Mouse (Mus musculus) lung, adult 2 months (tissue): ENCODE measurements around the gene Ppa1. TPM values are rescaled to one million over a fixed set of nuclear protein-coding genes. Genes with fewer than 3 reads are reported as not detected.
"Not testable (repeated sequence)": the region's sequence is repeated elsewhere in the genome, so short reads cannot be mapped to it uniquely, and the experiment has no call there.

Experiments
- DNase-seq: peaks from one replicate; pipeline ENCODE4 v3.0.0; 2022
- H3K4me1 ChIP-seq: fragments of 200-500 bp; 2 replicates; pipeline ENCODE4 v1.6.1; 2011; ENCODE audit warnings: low read length; ENCODE audit not compliant: control insufficient read depth, insufficient read depth
- H3K4me3 ChIP-seq: fragments of 200-500 bp; replicated peaks from 2 replicates; pipeline ENCODE3; 2011; ENCODE audit warnings: low read depth, mild to moderate bottlenecking, control low read depth, low read length; ENCODE audit errors: extremely low read depth
- CTCF ChIP-seq: fragments of 200-500 bp; IDR thresholded peaks from 2 replicates; pipeline ENCODE4 v1.5.1; 2011; ENCODE audit warnings: mild to moderate bottlenecking, low read length, control low read depth; ENCODE audit not compliant: insufficient read depth
- POLR2A ChIP-seq: fragments of 200-500 bp; IDR thresholded peaks from 2 replicates; pipeline ENCODE4 v1.6.1; 2011; ENCODE audit warnings: low read depth, mild to moderate bottlenecking, control low read depth, low read length, borderline replicate concordance; ENCODE audit errors: extremely low read depth
- WGBS: fragments of 180-500 bp; shearing (Covaris S2); methylation state at CpG from one replicate; pipeline ENCODE4 v1.1.7; 2018; 5-methylcytosine and 5-hydroxymethylcytosine counted together
- polyA plus RNA-seq: library from polyadenylated mRNA; depleted of rRNA; stranded (reverse); fragments of >200 nt; gene quantifications from 2 replicates; pipeline ENCODE4 v1.2.3, GENCODE M21; 2012; rRNA removed

Ppa1 gene
- 12.0 and 12.8 TPM in 2 replicates for polyA plus RNA-seq

DNA sequence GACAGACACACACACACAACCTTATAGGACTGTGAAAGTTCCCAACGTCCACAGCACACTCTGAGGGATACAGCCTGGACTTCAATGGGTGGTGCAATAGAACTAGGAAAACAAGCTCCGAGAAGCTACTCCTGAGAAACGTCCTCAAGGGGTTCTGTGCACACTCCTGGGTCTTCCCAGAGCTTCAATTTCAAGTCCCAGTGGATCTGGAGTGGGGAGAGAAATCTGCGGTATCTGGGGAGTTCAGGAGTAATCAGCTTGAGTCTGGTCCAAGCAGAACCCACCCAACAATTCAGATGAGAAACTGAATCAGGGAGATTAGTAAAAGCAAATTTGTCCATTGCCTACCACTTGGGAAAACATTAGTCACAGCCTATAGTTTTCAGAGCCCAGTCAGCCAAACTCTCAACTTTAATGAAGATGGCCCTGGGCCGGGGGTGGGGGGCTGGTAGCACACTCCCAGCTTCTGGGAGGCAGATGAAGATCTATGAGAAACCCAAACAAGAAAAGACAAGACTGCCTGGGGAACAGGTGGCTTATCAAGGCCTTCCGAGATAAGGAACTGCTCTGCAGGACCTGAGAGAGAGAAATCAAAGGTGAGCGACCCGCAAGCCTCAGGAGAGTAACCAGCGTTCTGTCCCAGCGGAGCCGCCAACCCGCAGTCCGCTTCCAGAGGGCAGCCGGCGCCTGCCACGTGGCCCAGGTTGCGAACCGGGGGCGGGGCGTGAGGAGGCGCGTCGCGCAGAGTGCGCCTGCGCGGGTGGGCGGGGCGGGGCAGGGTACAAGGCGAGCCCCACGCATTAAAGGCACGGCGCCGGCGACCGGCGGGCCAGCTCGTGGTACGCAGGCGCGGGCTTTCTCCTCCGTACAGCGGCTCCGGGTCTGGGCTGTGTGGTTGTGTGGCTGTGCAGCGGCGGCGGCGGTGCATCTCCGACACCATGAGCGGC lies at the start of gene Ppa1:
Gene Ppa1 (plus strand): TSS at position 763 of the 947 bp plus-strand sequence.
- TF ChIP-seq POLR2A = peak; percentile 41; the same call in 1 of the 2 replicates
- no peak for TF ChIP-seq CTCF
- Histone ChIP-seq H3K4me3 (peak within 1 kb of the TSS; percentile 69), H3K4me1 (0 out of 2 replicates have a peak, but pooled peaks cover 3% of the 10 kb centered on the region)
- WGBS = 3% methylated on average over 50 of the region's 50 CpGs
- peak; percentile 72 for DNase-seq

DNA sequence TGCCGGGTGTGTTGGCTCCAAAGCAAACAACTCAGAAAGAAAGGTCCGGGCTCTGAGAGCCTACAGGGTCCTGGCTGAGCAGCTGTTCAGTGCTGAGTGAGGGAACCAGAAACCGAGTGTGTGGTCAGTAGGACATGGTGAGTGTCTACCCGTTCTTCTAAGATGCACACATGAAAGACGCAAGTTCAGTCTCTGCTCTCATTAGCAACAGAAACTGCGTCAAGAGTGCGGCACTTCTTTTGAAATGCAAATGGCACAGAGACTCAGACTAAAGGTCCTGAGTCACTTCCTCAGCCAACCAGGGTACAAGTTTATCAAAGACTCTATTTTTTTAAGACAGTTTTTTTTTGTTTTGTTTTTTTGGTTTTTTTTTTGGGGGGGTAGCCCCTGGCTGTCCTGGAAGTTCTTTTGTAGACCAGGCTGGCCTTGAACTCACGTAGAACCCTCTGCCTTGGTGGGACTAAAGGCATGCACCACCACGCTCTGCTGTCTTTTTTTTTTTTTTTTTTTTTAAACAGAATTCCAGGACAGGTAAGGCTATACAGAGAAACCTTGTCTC lies 48.7 kb upstream of the Ppa1 start:
- no peak overlapping the region for H3K4me3 ChIP-seq
- TF ChIP-seq POLR2A (no peak), CTCF (no peak)
- DNase-seq = no peak
- 68% methylated on average over 9 of the region's 9 CpGs for WGBS
- H3K4me1 ChIP-seq = no peaks in the 10 kb centered on the region

DNA sequence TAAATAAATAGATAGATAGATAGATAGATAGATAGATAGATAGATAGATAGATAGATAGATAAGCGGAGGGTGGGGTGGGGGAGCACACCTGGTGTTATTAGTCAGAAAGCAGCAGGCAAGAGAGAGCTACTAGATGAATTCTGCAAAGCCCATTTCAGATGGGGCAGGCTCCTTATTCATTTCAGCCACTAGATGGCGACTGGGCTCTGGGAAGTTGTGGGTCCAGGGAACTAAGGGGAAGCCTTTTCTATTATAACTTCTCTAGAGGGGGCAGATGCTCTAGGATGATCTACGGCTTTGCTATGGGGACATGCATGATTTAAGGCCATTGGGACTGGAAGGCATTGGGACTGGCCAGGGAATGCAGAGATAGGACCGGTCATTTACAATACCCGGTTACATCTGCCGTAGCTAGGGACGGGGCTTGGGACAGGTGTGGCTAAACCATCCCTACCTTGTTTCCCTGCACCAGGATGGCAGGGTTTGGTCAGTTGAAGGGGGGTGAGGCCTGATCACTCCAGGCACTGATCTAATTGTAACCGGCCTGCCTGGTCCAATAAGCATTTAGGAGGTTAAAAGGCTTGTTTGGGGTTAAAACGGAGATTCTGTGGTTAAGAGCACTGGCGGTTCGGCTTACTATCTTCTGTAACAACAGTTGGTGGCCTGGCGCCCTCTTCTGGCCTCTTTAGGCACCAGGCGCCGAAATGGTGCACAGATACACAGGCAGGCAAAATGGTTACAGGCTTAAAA lies 45.9 kb upstream of the Ppa1 start:
- Histone ChIP-seq H3K4me1 (no peaks in the 10 kb centered on the region), H3K4me3 (no peak overlapping the region)
- peak; percentile 42 for DNase-seq
- no peak for TF ChIP-seq POLR2A
- peak; percentile 59 for TF ChIP-seq CTCF
- 11% methylated on average over 14 of the region's 14 CpGs for WGBS

DNA sequence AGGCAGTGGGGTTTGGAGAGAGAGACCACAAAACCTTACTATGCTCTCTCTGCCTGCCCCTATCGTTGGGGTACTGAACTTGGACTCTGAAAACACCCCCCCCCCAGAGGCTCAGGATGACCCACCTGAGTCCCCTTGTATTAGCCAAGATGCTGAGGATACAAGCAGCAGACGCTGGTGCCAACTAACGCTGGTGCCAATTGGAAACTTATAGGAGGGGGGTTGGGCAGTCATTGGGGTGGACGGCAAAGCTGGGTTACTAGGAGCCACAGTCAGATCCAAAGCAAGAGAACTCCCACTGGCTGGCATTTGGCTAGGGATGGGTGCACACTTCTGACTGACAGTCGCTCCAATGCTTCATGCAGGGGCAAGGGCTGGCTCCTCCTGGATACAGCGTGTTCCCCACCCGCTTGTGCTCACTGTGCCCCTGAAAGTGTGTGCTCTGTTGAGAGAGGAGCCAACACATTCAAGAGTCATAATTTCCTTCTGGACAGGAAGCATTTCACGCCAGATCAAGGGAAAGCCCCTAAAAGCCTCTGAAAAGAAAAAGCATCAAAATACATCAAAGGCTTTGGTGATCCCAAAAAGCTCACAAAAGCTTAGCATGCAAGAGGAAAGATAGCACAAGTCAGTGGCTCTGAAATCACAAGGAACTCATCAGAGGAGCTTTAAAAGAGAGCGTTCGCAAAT lies 43.8 kb upstream of the Ppa1 start:
- no peak for TF ChIP-seq POLR2A
- TF ChIP-seq CTCF = no peak
- WGBS = 61% methylated on average over 10 of the region's 10 CpGs

DNA sequence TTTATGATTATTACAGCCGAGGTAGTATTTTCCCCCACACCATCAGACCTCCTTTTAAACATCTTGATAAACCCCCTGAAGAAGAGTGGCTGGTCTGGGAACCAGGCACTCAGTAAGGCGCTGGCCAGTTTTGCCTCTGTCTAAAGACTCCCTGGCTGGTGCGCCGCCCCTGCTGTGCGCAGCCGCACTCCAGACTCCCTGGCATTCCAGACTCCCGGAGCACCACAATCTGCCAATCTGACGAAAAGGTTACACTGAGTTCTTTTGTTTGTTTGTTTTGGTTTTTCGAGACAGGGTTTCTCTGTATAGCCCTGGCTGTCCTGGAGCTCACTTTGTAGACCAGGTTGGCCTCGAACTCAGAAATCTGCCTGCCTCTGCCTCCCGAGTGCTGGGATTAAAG lies 43.0 kb upstream of the Ppa1 start:
- WGBS = 59% methylated on average over 11 of the region's 11 CpGs
- not testable (repeated sequence) for H3K4me3 ChIP-seq, DNase-seq

More for the DNA sequence above, 43.8 kb upstream of the Ppa1 start:
- no peak for DNase-seq
- no peaks in the 10 kb centered on the region for H3K4me1 ChIP-seq
- H3K4me3 ChIP-seq = no peak overlapping the region

DNA sequence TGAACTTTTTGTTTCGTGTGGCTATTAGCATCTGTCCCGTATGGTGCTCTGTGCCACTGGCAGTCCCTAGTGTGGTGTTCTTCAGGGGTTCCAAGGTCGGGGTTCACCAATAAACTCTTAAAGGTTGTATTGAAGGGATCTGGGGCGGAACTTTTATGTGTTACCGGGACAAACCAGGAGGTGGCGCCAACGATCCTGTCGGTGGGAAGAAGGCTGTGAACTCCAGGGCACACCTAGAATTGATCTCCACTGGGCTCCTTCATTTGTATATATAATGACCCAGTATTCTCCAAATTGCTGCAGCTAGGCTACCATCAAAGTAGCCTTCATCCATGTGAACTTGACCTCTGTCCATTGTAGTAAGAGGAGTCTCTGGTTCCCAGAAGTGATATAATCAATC lies 42.5 kb upstream of the Ppa1 start:
- H3K4me1 ChIP-seq = no peaks in the 10 kb centered on the region
- WGBS = 10% methylated on average over 8 of the region's 8 CpGs
- peak; percentile 68 for DNase-seq
- no peak overlapping the region for H3K4me3 ChIP-seq
- TF ChIP-seq CTCF (peak; percentile 82), POLR2A (no peak)

More for the DNA sequence above, 43.0 kb upstream of the Ppa1 start:
- H3K4me1 ChIP-seq = not testable (repeated sequence)

DNA sequence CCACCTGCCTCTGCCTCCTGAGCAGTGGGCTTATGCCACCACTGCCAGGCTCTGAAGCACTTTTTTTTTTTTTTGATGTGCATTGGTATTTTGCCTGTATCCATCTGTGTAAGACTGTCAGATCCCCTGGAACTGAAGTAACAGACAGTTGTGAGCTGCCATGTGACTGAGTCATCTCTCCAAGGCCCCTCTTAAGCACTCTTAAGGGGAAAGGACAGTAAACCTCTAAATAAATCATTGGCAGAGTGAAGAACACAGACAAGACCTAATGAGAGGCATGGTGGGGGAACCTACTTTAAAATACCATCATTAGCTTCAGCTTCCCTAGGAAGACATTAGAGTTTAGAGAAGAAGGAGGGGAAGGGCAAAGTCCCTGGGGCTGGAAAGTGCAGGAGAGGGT lies 40.1 kb upstream of the Ppa1 start:
- DNase-seq = no peak
- TF ChIP-seq POLR2A (no peak), CTCF (no peak)
- Histone ChIP-seq H3K4me3 (no peak overlapping the region), H3K4me1 (no peaks in the 10 kb centered on the region)

DNA sequence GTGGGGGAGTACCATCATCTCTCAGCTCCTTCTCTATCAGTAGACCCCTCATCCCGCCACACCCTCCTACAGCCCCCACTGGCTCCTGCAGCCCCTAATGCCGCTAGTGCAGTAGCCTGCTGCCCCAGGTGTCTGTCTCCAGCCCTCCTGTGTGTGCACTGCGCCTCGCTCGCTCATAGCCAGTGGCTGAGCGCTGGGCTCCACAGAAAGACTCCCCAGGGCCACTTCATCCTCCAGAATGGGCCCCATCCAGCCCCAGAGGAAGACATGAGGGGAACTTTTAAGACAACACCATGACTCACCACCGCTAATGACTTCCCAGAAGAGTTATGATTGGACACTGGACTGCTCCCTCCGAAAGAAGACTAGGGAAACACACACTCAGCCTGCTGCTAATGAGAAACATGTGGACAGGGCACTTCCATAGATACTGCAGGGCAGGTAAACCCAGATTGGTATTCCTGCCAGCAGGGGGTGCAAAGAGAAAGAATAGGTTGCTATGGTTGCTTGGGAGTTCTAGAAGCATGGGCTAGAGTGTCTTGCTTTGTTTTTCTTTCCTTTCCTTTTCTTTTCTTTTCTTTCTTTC lies 37.6 kb upstream of the Ppa1 start:
- no peaks in the 10 kb centered on the region for H3K4me1 ChIP-seq
- H3K4me3 ChIP-seq = no peak overlapping the region
- no peak for TF ChIP-seq POLR2A
- TF ChIP-seq CTCF = peak; percentile 13; the same call in 1 of the 2 replicates
- DNase-seq = peak; percentile 17
- 71% methylated on average over 8 of the region's 8 CpGs for WGBS

DNA sequence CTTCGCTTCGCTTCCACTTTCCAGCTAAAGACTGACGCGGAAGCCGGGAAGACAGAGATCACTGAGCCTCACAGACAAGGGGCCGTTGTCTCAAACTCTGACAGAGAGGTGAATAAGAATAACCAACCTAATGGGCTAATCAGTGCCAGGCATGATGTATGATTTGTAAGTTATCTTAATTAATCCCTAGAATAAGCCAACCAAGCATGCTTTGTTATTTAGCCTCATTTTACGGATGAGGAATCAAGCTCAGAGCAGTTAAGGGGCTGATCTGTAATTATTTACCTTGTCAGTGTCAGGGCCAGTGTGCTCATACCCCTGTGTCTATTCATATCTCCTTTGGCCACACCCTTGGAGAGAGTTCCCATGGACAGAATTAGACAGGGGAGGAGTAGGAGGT lies 34.0 kb upstream of the Ppa1 start:
- 88% methylated on average over 7 of the region's 7 CpGs for WGBS
- no peak for TF ChIP-seq CTCF
- TF ChIP-seq POLR2A = no peak
- no peak for DNase-seq
- Histone ChIP-seq H3K4me3 (no peak overlapping the region), H3K4me1 (no peaks in the 10 kb centered on the region)
